Comparison of ENCODE assay signal across 8 mouse cellular contexts in genomic region chr17:65737622-65738021, GRCm38 (mm10). TPM values are rescaled to one million over a fixed set of nuclear protein-coding genes. Genes with fewer than 3 reads are reported as not detected.
DNase-seq lines count a peak whose midpoint lies in the region; ATAC-seq and TF ChIP-seq lines count a peak whose summit lies in the region.

No protein-coding gene starts in this region.

- H3K4me2 ChIP-seq in liver, postnatal 0 days (ENCODE audit: low read depth, low read length) = no peak overlapping the region
- no peak overlapping the region for H3K4me2 ChIP-seq in hindbrain, embryonic 16.5 days (ENCODE audit: low read length)

- no peaks in the 10 kb centered on the region for H3K36me3 ChIP-seq in ES-E14 (ENCODE audit: control insufficient read depth, insufficient read depth, low read length, poor library complexity, severe bottlenecking)
- H3K36me3 ChIP-seq in liver, postnatal 0 days (replicated peaks; ENCODE audit: insufficient read depth, low read length) = no peaks in the 10 kb centered on the region
- no peaks in the 10 kb centered on the region for H3K36me3 ChIP-seq in hindbrain, embryonic 16.5 days (ENCODE audit: control insufficient read depth, insufficient read depth, low read length)

- H3K9me3 ChIP-seq in ES-E14 (ENCODE audit: control insufficient read depth, insufficient read depth, low read depth, low read length) = no peaks in the 10 kb centered on the region
- no peaks in the 10 kb centered on the region for H3K9me3 ChIP-seq in liver, postnatal 0 days (ENCODE audit: low read length)
- H3K9me3 ChIP-seq in hindbrain, embryonic 16.5 days (ENCODE audit: control insufficient read depth, low read length) = no peaks in the 10 kb centered on the region

- 67% methylated on average over 6 of the region's 6 CpGs for WGBS in liver, postnatal 0 days (ENCODE audit: insufficient replicate concordance)
- WGBS in hindbrain, embryonic 16.5 days = 90% methylated on average over 6 of the region's 6 CpGs

- H3K4me1 ChIP-seq in ES-E14 (ENCODE audit: control insufficient read depth in 2 of 2, insufficient read depth in 2 of 2, low read length in 2 of 2, poor library complexity in 1 of 2) = peaks cover 2 to 7% of the 10 kb centered on the region in 2 experiments; a peak in 2 of 4 replicates
- peaks cover 8% of the 10 kb centered on the region for H3K4me1 ChIP-seq in liver, postnatal 0 days (ENCODE audit: insufficient read depth)
- peaks cover 6% of the 10 kb centered on the region for H3K4me1 ChIP-seq in hindbrain, embryonic 16.5 days (ENCODE audit: control insufficient read depth, insufficient read depth, low read depth, low read length)

- intact Hi-C loops in left cerebral cortex, postnatal 10 days (cut with DNase I) = no loop called here

- TF ChIP-seq CTCF in liver, postnatal 0 days (IDR thresholded peaks at IDR 0.05; ENCODE audit: low read depth) = no peak

- peak overlapping the region; percentile 14; the same call in 1 of the 2 replicates for H3K27ac ChIP-seq in ES-E14 (ENCODE audit: insufficient read depth, low read depth, low read length, poor library complexity, severe bottlenecking)
- H3K27ac ChIP-seq in liver, postnatal 0 days (ENCODE audit: low read depth) = peak overlapping the region; percentile 72
- H3K27ac ChIP-seq in hindbrain, embryonic 16.5 days (ENCODE audit: low read depth, low read length) = no peak overlapping the region

- 0 out of 2 replicates have a peak overlapping the region, but pooled peaks have one; percentile 7 for H3K9ac ChIP-seq in ES-E14 (ENCODE audit: insufficient read depth, low read depth, low read length, poor library complexity, severe bottlenecking)
- no peak overlapping the region for H3K9ac ChIP-seq in liver, postnatal 0 days (replicated peaks)
- H3K9ac ChIP-seq in hindbrain, embryonic 16.5 days (ENCODE audit: low read depth, low read length) = no peak overlapping the region

- in situ Hi-C loops in ES-E14 (cut with MboI; ENCODE audit: low sequenced_read_pairs in 2 of 2, unreplicated experiment in 2 of 2) = no loop called here

- H3K4me3 ChIP-seq in ES-E14 (ENCODE audit: insufficient read depth in 1 of 2, low read depth in 1 of 2, low read length in 2 of 2, poor library complexity in 1 of 2, severe bottlenecking in 1 of 2) = no peak overlapping the region
- H3K4me3 ChIP-seq in liver, postnatal 0 days (ENCODE audit: low read depth, low read length) = no peak overlapping the region
- H3K4me3 ChIP-seq in hindbrain, embryonic 16.5 days (ENCODE audit: low read length) = no peak overlapping the region

- DNase-seq in ES-E14 (ENCODE audit: low read depth, low spot score) = no peak
- DNase-seq in adrenal gland, postnatal 14 days = peak; percentile 77
- peak; percentile 33 for DNase-seq in heart, postnatal 4 days
- DNase-seq in liver, postnatal 0 days = peak; percentile 38
- no peak for DNase-seq in left cerebral cortex, postnatal 10 days (ENCODE audit: extremely low spot score in 1 of 2, low spot score in 2 of 2)
- no peak for DNase-seq in thymus, postnatal 36 days
- no peak for DNase-seq in gastrocnemius, postnatal 25 days

- ATAC-seq in liver, postnatal 0 days = peak; percentile 64
- no peak for ATAC-seq in hindbrain, embryonic 16.5 days

- H3K27me3 ChIP-seq in liver, postnatal 0 days (ENCODE audit: insufficient read depth, low read length) = no peaks in the 10 kb centered on the region
- H3K27me3 ChIP-seq in hindbrain, embryonic 16.5 days (replicated peaks; ENCODE audit: control insufficient read depth, insufficient read depth, low read length) = no peaks in the 10 kb centered on the region

- TF ChIP-seq EP300 in liver, postnatal 0 days (IDR thresholded peaks at IDR 0.05; ENCODE audit: low read depth) = no peak

TF ChIP-seq in ES-E14, 5 proteins besides CTCF, POLR2A, EP300 and RAD21:
- TF ChIP-seq MAFK (IDR thresholded peaks at IDR 0.05; ENCODE audit: insufficient read depth, low read depth, low read length) = no peak
- TF ChIP-seq CHD2 (IDR thresholded peaks at IDR 0.05; ENCODE audit: low read depth, low read length) = no peak
- no peak for TF ChIP-seq ZC3H11A (IDR thresholded peaks at IDR 0.05; ENCODE audit: borderline replicate concordance, low read depth, low read length)
- no peak for TF ChIP-seq HCFC1 (IDR thresholded peaks at IDR 0.05; ENCODE audit: borderline replicate concordance, insufficient read depth, low read length)
- no peak for TF ChIP-seq ZNF384 (IDR thresholded peaks at IDR 0.05; ENCODE audit: low read depth, low read length)
TF ChIP-seq in ES-E14: peak in this region for 0.

RNA-seq across cellular contexts. Expression of gene Rab31, which starts 34.9 kb away (rescaled TPM):
- total RNA-seq in ES-E14 (2012; rRNA removed) = 16.4 and 22.8 TPM in 2 replicates
- total RNA-seq in adrenal gland, postnatal 14 days (2021) = 30.0 and 33.0 TPM in 2 replicates
- total RNA-seq in heart, postnatal 4 days (2021) = 10 to 100 TPM; 39.7 to 42.5 TPM
- polyA plus RNA-seq in liver, postnatal 0 days (2015; fragmentation: Nextera tagmentation; extraction: Ambion mirVana) = 6.5 and 7.2 TPM in 2 replicates
- 10 to 100 TPM; 82.5 to 84.5 TPM for total RNA-seq in left cerebral cortex, postnatal 10 days (2021)
- 1 to 10 TPM; 6.9 to 8.1 TPM for total RNA-seq in gastrocnemius, postnatal 25 days (2021)
- 70.0 and 73.8 TPM in 2 replicates for polyA plus RNA-seq in hindbrain, embryonic 16.5 days (2015; fragmentation: Nextera tagmentation; extraction: Ambion mirVana)

RNA-seq across cellular contexts. Expression of gene Ppp4r1, which starts 44.8 kb away (rescaled TPM):
- 40.3 and 48.9 TPM in 2 replicates for total RNA-seq in ES-E14 (2012; rRNA removed)
- total RNA-seq in adrenal gland, postnatal 14 days (2021) = 58.1 and 61.3 TPM in 2 replicates
- 10 to 100 TPM; 79.8 to 83.0 TPM for total RNA-seq in heart, postnatal 4 days (2021)
- 8.0 TPM in 2 replicates for polyA plus RNA-seq in liver, postnatal 0 days (2015; fragmentation: Nextera tagmentation; extraction: Ambion mirVana)
- total RNA-seq in left cerebral cortex, postnatal 10 days (2021) = 10 to 100 TPM; 65.3 to 66.5 TPM
- total RNA-seq in gastrocnemius, postnatal 25 days (2021) = 10 to 100 TPM; 19.9 to 24.3 TPM
- polyA plus RNA-seq in hindbrain, embryonic 16.5 days (2015; fragmentation: Nextera tagmentation; extraction: Ambion mirVana) = 37.1 and 41.3 TPM in 2 replicates

Comparison
In these comparisons a context has a peak if more than half of its experiments do, and no peak if none do; other contexts are left out.
1. DNase-seq: peak in adrenal gland, postnatal 14 days (single experiment), heart, postnatal 4 days (single experiment) and liver, postnatal 0 days (single experiment); none in ES-E14 (single experiment), left cerebral cortex, postnatal 10 days (0 of 2), thymus, postnatal 36 days (0 of 2) and gastrocnemius, postnatal 25 days (single experiment).